Mouse (Mus musculus) layer of hippocampus, postnatal 14 days (tissue): ENCODE data around the gene Rxra. TPM values are rescaled to one million over a fixed set of nuclear protein-coding genes. Genes with fewer than 3 reads are reported as not detected.

Experiments used
- DNase-seq, 2 experiments: peaks; one replicate each; pipeline ENCODE4 v3.0.0; 2021 to 2022; ENCODE audit warnings: low spot score in 2 of 2, mixed read lengths in 1 of 2
- long read RNA-seq, 2 experiments: library from polyadenylated mRNA; stranded (forward); transcript quantifications; one replicate each; pipeline ENCODE4 v2.0.0; 2021
- total RNA-seq, 2 experiments: library from RNA; stranded (reverse); gene quantifications; 2 replicates each; pipeline ENCODE4 v1.2.3; 2021

The Rxra gene
- 10 to 100 TPM; 19.4 to 21.0 TPM for total RNA-seq
- long read RNA-seq, experiment 1, full-length matches to known transcripts = 1 of 8 reads
- long read RNA-seq, experiment 1, partial matches to known transcripts = 0 of 8 reads
- long read RNA-seq, experiment 1, other reads (novel, unspliced or antisense) = 7 of 8 reads
- long read RNA-seq, experiment 2, full-length matches to known transcripts = 2 of 17 reads
- long read RNA-seq, experiment 2, partial matches to known transcripts = 15 of 17 reads
- long read RNA-seq, experiment 2, other reads (novel, unspliced or antisense) = 0 of 17 reads

DNA sequence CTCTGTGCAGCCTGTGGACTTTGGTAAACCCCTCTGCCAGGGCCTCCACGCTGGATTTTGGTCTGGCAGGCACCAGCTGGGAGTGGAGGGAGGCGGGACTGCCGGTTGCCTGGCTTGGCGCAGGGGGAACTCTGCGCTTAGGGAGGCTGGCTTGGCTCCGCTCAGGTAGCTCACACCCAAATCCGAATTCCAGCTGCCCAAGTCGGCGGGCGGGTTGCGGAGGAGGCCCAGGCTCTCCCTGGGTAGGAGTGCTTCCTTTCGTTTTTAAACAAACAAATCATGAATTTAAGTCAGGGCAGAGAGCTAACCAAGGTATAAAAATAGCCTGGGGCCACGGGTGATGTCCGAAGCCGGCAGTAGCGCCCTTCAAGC, at the start of gene Rxra:
Rxra (plus strand) TSS at position 335 of the 372 bp plus-strand sequence.
- DNase-seq = no peak

DNA sequence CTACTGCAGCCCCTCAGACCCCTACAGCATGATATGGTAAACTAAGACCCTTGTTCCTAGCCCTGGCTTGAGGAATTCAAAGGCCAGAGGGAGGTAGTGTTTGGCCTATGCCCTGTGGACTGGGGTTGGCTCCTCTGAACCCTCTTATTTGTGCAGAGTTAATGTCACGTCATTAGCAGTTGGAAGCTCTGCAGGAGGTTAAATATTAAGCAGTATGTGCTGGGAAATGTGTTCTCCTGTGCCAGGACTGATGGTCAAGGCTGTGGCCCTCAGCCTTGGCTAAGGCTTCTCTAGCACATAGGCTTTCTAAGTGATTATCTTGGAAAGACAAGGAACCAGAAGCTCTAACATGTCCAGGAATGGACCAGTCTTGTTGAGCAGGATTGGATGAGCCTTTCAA, 49.6 kb upstream of the Rxra start:
- no peak for DNase-seq

DNA sequence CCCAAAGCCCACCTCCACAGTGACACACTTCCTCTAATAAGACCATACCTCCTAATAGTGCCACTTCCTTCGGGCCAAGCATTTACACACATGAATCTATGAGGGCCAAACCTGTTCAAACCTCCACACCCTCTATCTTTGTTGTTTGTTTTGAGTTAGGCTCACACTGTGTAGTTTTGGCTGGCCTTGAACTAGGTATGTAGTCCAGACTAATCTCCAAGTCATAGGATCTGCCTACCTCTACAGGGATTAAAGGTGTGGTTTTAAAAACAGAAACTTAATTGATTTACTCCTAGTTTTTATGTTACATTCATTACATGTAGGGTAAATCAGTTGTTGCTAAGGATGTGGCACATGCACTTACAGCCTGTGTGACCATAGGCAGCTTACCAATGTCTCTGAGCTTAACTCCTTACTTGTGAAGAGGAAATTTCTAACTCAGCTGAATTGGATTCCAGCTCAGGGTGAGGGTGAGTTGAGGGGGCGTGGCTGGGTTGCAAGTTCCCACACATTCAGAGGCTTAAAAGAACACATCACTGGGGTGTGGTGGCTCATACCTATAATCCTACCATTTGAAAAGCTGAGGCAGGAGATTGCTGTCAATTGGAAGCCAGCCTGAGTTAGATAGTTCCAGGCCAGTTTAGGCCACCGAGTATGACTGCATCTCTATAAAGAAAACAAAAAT, 45.5 kb upstream of the Rxra start:
- no peak for DNase-seq

DNA sequence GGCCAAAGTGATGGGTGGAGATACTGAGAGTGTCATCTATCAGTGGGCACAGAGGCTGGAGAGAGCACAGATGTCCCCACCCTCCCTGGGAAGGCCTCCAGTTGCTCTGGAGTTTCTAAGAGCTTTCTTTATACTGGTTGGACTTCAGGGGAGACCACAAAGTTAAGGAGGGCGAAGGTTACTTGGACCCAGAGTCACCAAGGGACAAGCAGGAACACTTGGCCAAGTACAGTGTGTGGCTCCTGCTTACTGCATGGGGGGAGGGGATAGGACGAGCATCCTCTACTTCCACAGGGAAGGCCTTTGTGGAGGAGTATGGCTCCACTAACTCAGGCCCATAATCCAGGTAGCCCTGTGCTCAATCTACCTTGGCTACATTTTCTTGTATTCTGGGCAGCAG, 42.8 kb upstream of the Rxra start:
- DNase-seq = no peak

DNA sequence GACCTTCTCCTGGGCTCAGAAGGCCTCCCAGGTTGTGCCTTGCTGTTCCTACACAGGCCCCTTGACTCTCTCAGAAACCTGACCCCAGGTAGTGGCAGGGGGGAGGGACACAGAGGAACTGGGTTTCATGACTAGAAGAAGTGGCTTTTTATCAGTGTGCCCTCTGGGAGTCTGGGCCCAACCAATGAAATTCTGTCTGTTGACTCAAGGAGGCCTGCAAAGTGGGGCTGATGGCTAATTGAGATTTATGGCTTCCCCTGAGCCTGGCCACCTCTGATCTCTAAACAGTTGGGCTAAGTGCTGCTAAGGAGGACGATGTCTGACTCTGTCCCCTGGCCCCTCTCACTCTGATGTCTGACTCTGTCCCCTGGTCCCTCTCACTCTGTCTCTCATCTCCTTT, 42.2 kb upstream of the Rxra start:
- DNase-seq = no peak

DNA sequence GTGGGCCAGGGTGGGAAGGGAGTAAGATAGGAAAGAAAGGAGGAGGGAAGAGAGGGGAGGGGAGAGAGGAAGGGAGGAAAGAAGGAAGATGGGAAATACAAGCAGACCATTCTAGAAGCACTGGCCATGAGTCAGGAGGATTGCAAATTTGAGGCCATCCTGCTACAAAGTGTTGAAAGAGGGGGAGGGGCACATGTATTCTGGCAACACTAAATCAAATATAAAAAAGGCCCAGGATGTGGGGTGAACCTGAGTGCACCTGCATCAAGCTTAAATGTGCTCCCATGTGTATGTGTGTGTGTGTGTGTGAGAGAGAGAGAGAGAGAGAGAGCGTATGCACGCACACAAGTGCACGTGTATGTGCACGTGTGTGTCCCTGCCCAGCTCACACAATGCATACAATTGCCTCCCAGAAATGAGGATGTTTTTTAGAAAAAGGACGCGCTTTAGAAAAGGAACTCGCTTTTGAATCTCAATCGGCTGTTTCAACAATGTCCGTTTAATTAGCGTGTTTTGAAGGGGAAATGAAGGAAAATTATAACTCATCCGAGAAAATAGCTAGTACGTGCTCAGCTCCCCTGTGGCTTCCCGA, 41.0 kb upstream of the Rxra start:
- DNase-seq = no peak

DNA sequence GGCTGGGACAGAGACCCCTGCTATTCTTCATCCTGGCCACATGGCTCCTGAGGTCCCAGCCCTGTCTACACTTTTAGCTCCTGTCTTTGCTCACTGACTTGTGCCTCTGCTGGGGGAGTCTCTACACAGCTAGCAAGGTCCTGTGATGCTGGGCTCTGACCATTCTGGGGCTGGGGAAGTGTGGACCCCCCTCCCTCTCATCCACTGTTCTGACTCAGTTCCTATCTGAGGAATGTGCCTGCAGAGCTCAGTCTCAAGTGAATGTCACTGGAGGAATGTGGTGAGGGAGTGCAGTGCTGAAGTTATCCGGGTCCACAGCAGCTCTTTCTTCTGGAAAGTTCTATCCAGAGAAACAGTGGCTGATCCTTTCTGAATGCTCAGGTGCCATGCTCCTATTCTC, 39.4 kb upstream of the Rxra start:
- DNase-seq = no peak

DNA sequence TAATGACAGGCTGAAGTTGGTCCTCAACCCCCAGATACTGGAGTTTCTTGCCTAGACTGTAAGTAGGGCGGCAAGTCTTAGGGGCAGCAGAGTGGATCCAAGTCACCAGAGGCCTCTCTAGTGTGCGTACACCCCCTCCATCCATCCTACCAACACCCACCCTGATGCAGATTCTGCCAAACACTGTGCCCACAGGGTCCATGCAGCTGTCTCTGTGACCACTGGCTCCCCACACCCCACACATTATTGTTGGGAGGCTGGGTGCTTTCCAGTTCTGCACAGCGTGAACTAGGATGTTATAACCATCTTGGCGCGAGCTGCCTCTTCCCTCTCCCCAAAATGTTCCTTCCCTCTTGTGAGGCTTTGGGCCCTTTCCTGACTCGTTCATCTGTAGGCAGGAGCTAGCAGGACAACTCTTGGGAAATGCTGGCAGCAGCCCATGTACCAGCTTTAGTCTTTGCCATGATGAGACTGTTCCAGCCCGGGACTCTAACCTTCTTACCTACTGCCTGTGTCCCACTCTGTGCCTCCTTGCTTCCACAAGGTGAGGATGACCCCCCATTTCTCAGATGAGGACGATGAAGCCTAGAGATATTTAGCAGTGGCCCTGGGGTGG, 38.9 kb upstream of the Rxra start:
- DNase-seq = no peak

DNA sequence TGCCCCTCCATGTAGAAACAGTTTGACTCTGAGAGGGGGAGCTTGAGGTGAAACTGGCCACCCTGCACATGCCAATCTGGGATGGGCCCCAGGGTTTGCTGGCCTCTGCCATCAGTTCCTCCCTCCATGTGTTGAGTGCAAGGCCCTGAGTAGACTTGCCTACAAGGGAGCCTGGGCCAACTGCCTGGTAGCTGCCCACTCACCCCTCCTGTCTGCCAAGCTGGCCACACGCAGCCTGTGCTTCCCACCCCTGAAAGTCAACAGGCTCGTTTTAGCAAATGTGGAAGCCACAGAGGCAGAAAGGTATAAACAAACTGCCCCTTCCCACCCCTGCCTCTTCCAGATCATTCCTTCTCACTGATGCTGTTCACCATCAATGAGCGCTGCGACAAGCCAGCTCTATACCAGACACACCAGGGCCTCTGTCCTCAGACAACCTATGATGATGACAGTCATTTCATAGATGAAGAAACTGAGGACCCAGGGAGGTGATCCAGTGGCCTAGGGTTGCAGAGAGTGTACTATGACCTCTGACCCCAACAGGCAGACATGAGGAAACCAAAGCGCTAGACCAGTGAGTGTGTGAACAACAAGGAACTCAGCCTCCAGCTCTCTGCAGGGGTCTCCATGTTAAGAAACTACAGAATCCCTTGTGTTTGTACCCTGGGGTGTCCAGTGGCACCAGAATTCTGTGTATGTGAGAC, 36.5 kb upstream of the Rxra start:
- no peak for DNase-seq

DNA sequence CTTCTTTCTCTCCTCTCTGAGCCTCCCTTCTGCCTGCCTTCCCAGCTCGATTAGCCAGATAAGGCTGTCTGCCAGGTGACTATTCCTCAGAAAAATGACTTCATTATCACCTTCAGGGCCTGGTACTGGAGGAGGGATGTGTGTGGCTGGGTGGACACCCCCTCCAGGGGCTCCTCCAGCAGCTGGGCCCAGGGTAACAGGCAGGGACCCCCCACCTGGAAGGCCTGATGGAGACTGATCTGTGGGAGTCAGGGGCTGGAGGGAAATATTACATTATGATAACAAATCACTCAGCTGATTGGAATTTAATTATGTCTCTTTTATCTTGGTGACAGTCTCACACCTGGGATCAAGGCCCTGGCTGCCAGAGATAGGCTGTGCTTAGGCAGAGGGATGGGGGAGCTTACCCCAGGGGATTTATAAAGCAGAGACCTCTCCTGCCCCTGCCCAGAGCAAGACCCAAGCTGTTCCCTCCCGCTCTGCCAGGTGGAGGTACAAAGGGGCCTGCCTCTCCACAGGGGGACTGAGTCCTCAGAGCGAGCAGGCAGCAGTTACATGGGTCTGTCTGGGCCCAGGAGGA, 35.2 kb upstream of the Rxra start:
- DNase-seq = no peak

DNA sequence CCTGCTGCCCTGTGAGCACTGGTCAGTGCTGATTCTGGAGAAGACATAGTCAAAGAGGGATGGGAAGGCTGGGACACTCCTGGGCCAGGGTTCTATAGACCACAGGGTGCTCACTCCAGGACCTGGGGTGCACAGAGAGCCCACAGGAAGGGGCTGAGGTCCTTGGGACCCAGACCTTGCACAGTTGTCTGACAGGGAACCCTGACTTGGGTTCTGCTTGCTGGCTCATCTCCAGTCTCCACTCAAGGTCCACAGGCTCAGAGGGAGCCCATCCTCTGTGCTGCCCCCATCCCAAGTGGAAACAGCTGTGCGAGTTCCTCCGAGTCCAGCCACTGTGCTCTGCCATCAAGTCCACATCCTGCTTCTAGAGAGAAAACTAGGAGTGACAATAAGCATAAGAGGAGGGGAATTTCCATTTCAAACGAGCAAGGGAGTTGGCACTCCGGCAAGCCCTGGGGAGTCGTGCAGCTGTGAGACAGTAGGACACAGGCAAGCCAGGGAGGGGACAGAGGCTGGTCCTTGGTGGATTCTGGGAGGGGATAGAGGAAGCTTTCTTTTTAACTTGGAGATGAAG, 31.6 kb upstream of the Rxra start:
- DNase-seq = no peak

DNA sequence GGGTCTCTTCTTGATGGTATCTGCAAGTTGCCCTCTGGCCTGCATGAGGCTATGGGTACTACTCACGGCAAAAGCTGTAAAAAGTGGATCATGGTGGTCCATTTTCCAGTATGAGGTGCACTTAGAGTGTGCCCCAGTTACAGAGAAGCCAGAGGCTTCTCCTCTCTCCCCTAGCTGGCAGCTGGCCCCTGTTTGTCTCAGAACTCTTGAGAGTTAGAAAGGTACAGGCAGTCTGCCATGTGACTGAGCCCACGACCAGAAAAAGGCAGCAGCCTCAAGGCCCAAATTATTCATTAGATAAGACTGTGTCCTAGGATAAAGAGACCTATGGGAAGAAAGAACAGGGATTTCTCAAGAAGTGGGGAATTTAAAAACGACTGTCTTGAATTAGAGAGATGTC, 30.8 kb upstream of the Rxra start:
- DNase-seq = no peak

DNA sequence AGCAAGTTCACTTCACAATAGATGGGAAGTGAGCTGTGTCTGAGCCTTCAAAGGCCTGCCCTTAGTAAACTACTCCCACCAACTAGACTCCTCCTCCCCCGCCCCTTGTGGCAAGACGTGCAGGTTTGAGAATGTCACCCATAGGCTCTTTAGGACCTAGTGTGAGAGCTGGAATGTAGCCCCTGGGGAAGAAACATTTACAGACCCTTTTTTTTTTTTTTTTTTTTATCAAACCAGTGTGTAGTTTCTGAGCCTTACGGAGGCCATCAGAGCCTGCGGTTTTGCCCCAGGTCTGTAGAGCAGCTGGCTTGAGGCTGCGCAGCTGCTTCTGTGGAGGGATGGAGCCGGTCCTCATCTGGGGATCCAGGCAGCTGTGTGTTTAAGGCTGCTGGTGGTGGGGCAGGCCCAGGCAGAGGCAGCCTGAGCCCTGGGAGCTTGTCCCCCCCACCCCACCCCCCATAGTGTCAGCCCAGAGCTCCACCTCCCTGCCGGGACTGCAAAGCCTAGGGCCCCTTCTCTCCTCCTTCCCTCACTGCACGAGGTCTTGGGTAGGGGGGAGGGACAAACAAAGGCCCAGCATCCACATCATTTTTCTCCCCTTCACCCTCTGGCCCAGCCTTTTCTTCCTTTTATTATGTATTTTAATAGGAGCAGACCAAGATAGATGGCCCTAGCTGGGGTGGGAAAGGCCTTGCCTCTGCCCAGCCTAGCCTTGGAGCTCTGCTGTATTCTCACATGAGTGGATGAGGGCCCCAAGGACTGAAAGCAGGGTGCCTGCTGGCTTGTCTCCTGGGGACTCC, 26.2 kb upstream of the Rxra start:
- DNase-seq = no peak

DNA sequence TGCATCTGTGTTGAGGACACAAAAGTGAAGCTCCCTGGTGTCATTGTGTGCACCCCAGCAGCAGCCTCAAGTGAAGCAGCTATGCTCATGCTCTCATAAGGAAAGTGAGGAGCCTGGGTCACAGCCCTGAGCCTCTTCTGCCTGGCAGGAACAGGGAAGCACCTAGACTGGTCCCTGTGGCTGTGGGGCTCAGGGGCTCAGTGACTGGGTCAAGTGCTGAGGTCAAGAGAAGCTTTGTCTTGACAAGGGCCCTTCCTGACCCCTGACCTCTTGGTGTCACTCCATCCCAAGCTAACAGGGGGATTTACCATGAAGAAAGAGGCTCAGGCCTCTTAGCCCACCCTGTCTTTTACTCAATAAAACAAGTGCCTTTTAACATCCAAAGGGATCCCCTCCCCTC, 25.2 kb upstream of the Rxra start:
- DNase-seq = no peak

DNA sequence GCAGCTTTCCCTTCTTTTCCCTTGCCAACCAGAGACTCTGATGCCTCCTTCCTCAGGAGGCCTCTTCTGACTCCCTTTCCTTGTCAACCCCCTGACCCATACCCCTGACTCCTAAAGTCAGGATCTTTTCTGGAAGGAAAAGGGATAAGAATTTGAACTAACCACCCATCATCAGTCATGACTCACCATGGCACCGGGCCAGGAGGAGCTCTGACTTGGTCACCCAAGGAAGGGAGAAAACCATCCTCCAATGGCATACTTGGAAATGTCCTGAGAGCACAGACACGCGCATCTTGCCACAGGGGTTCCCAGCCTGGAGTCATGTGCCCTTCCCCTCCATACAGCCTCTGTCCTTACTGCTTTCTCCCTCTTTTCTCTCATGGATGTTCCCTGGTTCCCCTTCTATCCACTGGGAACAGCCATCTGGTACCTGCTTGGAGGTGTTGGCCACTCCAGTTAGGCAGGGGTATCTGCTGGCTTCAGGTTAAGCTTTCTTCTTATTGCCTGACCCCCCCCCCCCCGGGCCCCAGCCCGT, 22.7 kb upstream of the Rxra start:
- DNase-seq = no peak

DNA sequence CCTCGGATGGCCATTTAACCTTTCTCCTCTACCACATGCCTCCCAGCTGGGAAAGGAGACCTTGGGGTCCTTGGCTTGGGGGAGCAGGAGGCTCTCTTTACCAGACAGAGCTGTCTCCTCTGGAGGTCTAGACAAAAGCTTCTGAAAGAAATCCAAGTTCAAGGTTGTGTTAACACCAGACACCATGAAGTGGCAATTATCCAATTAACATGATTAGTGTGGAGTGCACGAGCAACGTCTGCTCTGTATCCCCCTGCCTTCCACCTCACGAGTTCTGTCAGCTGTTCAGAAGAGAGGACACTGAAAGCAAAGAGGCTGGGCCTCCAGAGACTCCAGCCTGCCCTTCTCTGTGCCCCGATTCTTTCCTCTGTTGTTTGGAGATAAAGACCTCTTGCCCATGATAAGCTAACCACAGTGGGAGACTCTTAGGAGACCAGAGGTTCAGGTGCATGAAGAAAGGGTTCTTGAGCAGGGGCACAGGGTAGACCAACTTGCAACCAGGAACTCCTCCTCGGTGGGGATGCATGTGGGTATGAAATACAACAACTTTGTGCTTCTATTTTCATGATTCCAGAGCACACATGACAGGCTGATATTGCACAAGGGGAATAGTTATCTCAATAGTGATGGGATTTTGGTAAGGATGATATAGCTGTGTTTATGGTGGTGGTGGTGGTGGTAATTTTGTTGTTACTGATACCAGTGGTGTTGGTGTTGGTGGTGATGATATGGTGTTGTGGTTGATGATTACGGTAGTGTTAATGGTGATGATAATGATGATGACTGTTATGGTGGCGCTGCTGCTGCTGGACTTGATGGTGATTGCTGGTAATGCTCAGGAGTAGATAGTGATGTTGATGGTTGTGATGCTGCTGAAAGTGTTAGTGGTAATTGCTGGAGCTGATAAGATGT, 21.7 kb upstream of the Rxra start:
- no peak for DNase-seq

DNA sequence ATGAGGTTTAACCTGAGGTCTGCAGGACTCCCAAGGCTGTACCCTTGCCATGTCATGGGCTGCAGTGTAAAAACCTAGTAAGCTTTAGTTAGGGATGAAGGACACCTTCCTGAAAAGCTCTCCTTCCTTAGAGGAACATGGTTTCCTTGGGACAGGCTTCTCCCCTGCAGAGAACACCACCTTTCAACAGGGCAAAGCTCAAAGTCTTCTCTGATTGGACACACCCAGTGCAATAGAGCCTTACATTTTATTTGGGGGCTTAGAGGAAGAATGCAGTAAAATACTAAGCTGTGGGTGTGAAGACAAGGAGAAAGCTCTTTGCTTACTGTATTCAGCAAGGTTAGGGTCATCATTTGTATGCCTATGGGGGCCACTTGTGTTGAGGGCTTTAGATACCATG, 19.7 kb upstream of the Rxra start:
- no peak for DNase-seq

DNA sequence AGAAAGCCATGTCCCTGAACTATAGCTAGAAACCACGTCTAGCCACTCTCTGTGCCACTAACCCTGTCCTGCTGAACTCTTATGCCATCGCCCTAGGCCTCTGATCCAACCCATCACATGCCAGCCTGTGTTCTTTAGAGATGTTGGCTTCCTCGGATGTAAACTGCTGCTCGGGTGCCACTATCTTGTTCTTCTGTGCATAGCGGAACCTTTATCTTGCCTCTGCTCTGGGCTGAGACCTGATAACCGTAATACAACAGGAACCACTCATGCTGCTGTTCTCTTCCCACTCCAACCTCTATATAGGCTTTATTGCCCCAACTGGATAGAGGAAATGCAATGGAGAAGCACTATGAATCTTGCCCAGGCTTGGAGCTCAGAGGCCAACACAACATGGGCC, 11.0 kb upstream of the Rxra start:
- no peak for DNase-seq

DNA sequence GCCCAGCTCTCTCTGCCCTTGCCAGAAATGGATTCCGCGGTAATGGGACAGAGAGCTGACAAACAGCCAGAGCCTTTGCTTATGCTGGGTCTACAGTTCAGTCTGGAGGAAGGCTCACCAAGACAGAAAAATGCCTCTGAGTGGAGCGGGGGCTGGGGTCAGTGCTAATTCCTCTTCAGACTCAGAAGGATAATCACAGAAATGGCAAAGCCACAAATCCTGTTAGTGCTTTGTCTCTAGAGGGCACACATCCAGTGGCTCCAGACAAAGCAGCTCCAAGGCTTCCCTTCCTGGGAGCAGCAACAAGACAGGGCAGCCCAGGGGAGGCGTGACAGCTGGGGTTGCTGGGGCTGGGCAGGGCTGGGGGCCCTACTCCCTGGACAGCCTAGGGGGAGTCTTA, 9.5 kb upstream of the Rxra start:
- DNase-seq = no peak
